Mouse (Mus musculus): ENCODE results near the gene Col19a1.
"Not testable (repeated sequence)": the region's sequence is repeated elsewhere in the genome, so short reads cannot be mapped to it uniquely, and the experiment has no call there.

The Col19a1 gene

GRCm38 (mm10) chr1:24587141-24587541 lies at the start of gene Col19a1:
TSS of gene Col19a1 (minus strand) at chr1:24587472.
- DNase-seq (ENCODE audit: low spot score in 2 of 2), result peak; percentile 30 to 40

GRCm38 (mm10) chr1:24633553-24634132 lies 46.4 kb upstream of the Col19a1 start:
- DNase-seq (ENCODE audit: low spot score in 2 of 2), result peak; percentile 28 to 48

- not testable (repeated sequence) for DNase-seq (ENCODE audit: low spot score in 2 of 2)
Measured at GRCm38 (mm10) chr1:24612556-24612955, 25.3 kb upstream of the Col19a1 start.

- DNase-seq (ENCODE audit: low spot score in 2 of 2), result no peak
Measured at GRCm38 (mm10) chr1:24595096-24595495, 7.8 kb upstream of the Col19a1 start.

GRCm38 (mm10) chr1:24586370-24587140 lies 717 bp downstream of the Col19a1 start:
- peak; percentile 51 to 70 for DNase-seq (ENCODE audit: low spot score in 2 of 2)

GRCm38 (mm10) chr1:24572602-24573001 lies 14.7 kb downstream of the Col19a1 start:
- no peak for DNase-seq (ENCODE audit: low spot score in 2 of 2)

GRCm38 (mm10) chr1:24564113-24564512 lies 23.2 kb downstream of the Col19a1 start:
- no peak for DNase-seq (ENCODE audit: low spot score in 2 of 2)

GRCm38 (mm10) chr1:24558005-24558404 lies 29.3 kb downstream of the Col19a1 start:
- no peak for DNase-seq (ENCODE audit: low spot score in 2 of 2)

GRCm38 (mm10) chr1:24553462-24553861 lies 33.8 kb downstream of the Col19a1 start:
- no peak for DNase-seq (ENCODE audit: low spot score in 2 of 2)

GRCm38 (mm10) chr1:24550560-24551280 lies 36.6 kb downstream of the Col19a1 start:
- no peak for DNase-seq (ENCODE audit: low spot score in 2 of 2)

- DNase-seq (ENCODE audit: low spot score in 2 of 2), result no peak
Measured at GRCm38 (mm10) chr1:24550031-24550430, 37.2 kb downstream of the Col19a1 start.

GRCm38 (mm10) chr1:24549050-24549449 lies 38.2 kb downstream of the Col19a1 start:
- no peak for DNase-seq (ENCODE audit: low spot score in 2 of 2)

GRCm38 (mm10) chr1:24547574-24547973 lies 39.7 kb downstream of the Col19a1 start:
- no peak for DNase-seq (ENCODE audit: low spot score in 2 of 2)

GRCm38 (mm10) chr1:24539852-24540251 lies 47.4 kb downstream of the Col19a1 start:
- no peak for DNase-seq (ENCODE audit: low spot score in 2 of 2)

GRCm38 (mm10) chr1:24527194-24527593 lies 60.1 kb downstream of the Col19a1 start:
- no peak for DNase-seq (ENCODE audit: low spot score in 2 of 2)

GRCm38 (mm10) chr1:24517462-24517861 lies 69.8 kb downstream of the Col19a1 start:
- no peak for DNase-seq (ENCODE audit: low spot score in 2 of 2)

- no peak for DNase-seq (ENCODE audit: low spot score in 2 of 2)
Measured at GRCm38 (mm10) chr1:24515341-24515740, 71.9 kb downstream of the Col19a1 start.

GRCm38 (mm10) chr1:24511536-24511935 lies 75.7 kb downstream of the Col19a1 start:
- DNase-seq (ENCODE audit: low spot score in 2 of 2), result no peak

- no peak for DNase-seq (ENCODE audit: low spot score in 2 of 2)
Measured at GRCm38 (mm10) chr1:24495400-24495799, 91.9 kb downstream of the Col19a1 start.

- DNase-seq (ENCODE audit: low spot score in 2 of 2), result no peak
Measured at GRCm38 (mm10) chr1:24484161-24484560, 103.1 kb downstream of the Col19a1 start.

GRCm38 (mm10) chr1:24471096-24471710 lies 116.1 kb downstream of the Col19a1 start:
- DNase-seq (ENCODE audit: low spot score in 2 of 2), result no peak

GRCm38 (mm10) chr1:24470633-24471032 lies 116.6 kb downstream of the Col19a1 start:
- DNase-seq (ENCODE audit: low spot score in 2 of 2), result no peak

Measured in right cerebral cortex, adult 2 months (tissue).